Mouse (Mus musculus) kidney, adult 2 months (tissue): ENCODE results near the gene Dpy19l3.
A peak's percentile ranks its signal among the peaks of the same experiment; 100 is the strongest.

ENCODE experiments used
- CTCF ChIP-seq: fragments of 200-500 bp; conservative IDR thresholded peaks from 2 replicates; pipeline ENCODE4 v1.5.1; 2011; ENCODE audit warnings: low read depth, mild to moderate bottlenecking, control low read depth, low read length, moderate library complexity, mixed read lengths; ENCODE audit not compliant: insufficient read depth, insufficient read length
- POLR2A ChIP-seq: fragments of 200-500 bp; IDR thresholded peaks from one replicate; pipeline ENCODE4 v1.6.1; 2011; ENCODE audit warnings: low read depth, low read length, control low read depth

- TF ChIP-seq CTCF (peak; percentile 42), POLR2A (no peak)
Observed at GRCm38 (mm10) chr7:35681559-35681958, 72.7 kb downstream of the Dpy19l3 start.
